Mouse (Mus musculus) cortical plate, adult 2 months (tissue): ENCODE results near the gene Sim1.

Experiments used
- CTCF ChIP-seq: fragments of 200-500 bp; IDR thresholded peaks from 2 replicates; pipeline ENCODE4 v1.5.1; 2011; ENCODE audit warnings: mild to moderate bottlenecking, control low read depth, low read length; ENCODE audit not compliant: insufficient read depth; ENCODE audit errors: extremely low read depth
- POLR2A ChIP-seq: fragments of 200-500 bp; IDR thresholded peaks from 2 replicates; pipeline ENCODE4 v1.6.1; 2011; ENCODE audit warnings: mild to moderate bottlenecking, low read length, control low read depth; ENCODE audit not compliant: insufficient read depth; ENCODE audit errors: extremely low read depth

GRCm38 (mm10) chr10:50882366-50882765, 12.2 kb upstream of the Sim1 start:
- TF ChIP-seq CTCF, result no peak
- no peak for TF ChIP-seq POLR2A
